Mouse (Mus musculus): ENCODE data around the gene Cds2. TPM values are rescaled to one million over a fixed set of nuclear protein-coding genes. Genes with fewer than 3 reads are reported as not detected.

The Cds2 gene
- polyA plus RNA-seq (2012; rRNA removed), result 44.1 and 44.8 TPM in 2 replicates

DNA sequence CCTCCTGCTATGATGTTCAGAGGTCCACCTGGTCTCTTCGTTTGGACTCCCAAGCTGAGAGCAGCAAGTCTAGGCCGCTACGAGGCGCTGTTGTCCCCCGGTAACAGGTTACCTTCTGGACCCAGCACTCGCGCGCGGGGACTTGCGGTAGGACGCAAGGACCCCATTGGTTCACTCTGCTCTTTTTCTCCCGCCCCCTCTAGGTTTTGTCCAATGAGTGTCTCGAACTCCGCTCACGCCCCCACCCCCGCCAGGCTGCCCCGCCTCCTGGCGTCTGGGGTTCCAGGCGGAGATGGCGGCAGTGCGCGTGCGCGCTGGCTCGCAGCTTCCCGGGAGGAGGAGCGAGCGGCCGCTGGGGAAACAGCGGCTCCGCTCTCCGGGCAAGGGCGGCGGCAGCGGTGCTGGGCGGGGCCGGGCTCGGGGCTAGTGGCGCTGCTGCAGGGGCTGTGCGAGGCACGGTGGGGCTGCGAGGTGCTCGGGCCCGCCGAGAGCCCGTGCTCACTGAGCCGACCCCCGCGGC is at the start of gene Cds2:
Gene Cds2 (plus strand): TSS at position 270 of the 520 bp plus-strand sequence.

DNA sequence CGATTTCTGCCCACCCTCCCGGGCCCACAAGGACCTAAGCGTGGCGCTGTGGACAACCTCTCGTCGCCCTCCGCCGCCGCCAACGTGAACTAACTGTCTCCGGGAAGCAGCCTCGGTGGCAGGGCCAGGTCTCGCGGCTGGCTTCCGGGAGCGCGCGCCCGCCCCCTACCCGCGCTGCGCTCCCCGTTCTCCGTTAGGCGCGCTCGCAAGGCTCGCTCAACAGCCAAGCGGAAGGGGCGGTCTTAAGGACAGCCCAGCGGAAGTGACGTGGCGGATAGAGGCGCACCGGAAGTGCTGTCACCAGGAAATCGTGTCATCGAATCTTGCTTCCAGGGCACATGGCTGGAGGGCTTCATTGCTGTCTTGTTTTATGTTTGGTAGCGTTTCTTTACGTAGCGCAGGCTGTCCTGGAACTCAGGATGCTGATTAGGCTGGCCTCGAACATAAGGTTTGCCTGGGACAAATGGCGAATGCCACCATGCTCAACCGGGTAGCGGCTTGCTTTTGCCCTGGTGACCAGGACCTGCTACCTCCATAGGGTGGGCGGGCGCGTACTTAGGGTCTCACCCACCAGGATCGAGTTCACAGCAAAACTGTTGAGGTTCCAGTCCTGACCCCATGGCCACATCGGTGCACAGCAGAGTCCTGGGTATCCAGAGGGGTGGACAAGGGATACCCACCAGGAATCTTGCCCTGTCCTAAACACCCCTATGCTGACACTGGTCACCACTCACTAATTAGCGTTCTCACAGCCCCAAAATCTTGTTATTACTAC is 15.2 kb upstream of the Cds2 start, which contains the start of gene Tmem230:
Gene Tmem230 (minus strand): TSS at position 269 of the 775 bp plus-strand sequence.

DNA sequence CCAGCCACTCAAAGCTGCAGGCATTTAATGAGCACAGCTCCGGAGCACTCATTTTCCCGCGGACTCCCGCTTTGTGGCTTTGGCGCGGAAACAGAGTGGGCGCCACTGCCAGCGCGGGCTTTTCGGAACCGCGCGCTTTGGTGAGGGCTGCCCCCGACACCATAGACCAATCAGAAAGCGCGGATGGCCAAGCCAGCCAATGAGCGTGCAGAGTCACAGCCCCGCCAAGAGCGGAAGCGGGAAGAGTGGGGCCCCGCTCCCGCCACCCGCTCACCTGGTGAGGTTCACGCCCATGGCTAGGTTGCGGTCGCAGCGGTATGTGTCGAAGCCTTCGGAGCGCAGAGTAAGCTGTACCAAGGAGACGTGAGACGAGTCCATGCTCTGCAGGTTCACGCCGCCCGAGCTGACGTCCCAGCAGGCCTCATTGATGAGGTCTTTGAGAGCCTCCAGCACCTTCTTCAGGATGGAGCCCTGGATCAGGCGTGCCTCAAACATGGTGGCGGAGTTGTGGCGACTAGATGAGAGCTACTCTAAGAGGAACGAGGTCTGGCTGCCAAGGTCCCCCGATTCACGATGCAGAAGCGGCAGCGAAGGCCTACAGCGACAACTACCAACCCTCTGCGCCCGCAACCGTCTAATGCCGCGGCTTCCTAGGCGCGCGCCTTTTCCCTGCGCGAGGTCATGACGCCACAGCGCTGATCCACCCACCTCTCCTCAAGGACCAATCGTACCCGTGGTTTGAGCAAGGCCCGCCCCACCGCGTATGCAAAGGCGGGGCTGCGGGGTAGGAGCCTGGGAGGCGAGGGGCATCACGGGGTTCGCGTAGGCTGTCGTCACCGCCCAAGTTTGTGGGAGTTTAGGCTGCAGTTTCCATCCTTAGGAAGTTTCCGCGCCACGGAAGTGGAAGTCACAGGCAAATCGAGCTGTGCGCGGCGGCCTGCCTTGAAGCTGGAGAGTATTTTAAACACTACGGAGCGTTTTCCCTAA is 10.1 kb upstream of the Cds2 start, which contains the start of gene Pcna:
Gene Pcna (minus strand): TSS at position 773 of the 987 bp plus-strand sequence.

Other genes with a start within 250 kb of the Cds2 start
- gene Rassf2, start 232.9 kb upstream of the Cds2 start, polyA plus RNA-seq (2012; rRNA removed), result 25.1 and 25.6 TPM in 2 replicates
- gene Slc23a2, start 118.0 kb upstream of the Cds2 start, polyA plus RNA-seq (2012; rRNA removed), result 31.2 and 31.8 TPM in 2 replicates
- 65.4 and 66.4 TPM in 2 replicates for gene Tmem230, start 15.3 kb upstream of the Cds2 start, polyA plus RNA-seq (2012; rRNA removed)
- 212 and 274 TPM in 2 replicates for gene Pcna, start 9.8 kb upstream of the Cds2 start, polyA plus RNA-seq (2012; rRNA removed)
- gene Prokr2, start 122.3 kb downstream of the Cds2 start, polyA plus RNA-seq (2012; rRNA removed), result 2.7 TPM in 2 replicates

All from central nervous system, embryonic 14 days (tissue).